Mouse (Mus musculus) neutrophil, adult 5-6 weeks (primary cell): ENCODE results near the gene Igf2bp3. TPM values are rescaled to one million over a fixed set of nuclear protein-coding genes. Genes with fewer than 3 reads are reported as not detected.
A peak's percentile ranks its signal among the peaks of the same experiment; 100 is the strongest.
"Not testable (repeated sequence)": the region's sequence is repeated elsewhere in the genome, so short reads cannot be mapped to it uniquely, and the experiment has no call there.

Source experiments
- ATAC-seq: fragments of 151-379, 151-347 bp; 2 replicates; pipeline ENCODE4 v1.8.0; 2017; ENCODE audit warnings: mild to moderate bottlenecking, moderate TSS enrichment; ENCODE audit not compliant: insufficient number of reproducible peaks, poor library complexity, low FRiP score, severe bottlenecking; ENCODE audit errors: extremely low read depth
- total RNA-seq: library from RNA; stranded (forward); fragments of 200-1000 nt; gene quantifications from 2 replicates; pipeline ENCODE4 v1.2.3, GENCODE M21; 2017

The Igf2bp3 gene
- total RNA-seq, result 0.35 and 0.74 TPM in 2 replicates

DNA sequence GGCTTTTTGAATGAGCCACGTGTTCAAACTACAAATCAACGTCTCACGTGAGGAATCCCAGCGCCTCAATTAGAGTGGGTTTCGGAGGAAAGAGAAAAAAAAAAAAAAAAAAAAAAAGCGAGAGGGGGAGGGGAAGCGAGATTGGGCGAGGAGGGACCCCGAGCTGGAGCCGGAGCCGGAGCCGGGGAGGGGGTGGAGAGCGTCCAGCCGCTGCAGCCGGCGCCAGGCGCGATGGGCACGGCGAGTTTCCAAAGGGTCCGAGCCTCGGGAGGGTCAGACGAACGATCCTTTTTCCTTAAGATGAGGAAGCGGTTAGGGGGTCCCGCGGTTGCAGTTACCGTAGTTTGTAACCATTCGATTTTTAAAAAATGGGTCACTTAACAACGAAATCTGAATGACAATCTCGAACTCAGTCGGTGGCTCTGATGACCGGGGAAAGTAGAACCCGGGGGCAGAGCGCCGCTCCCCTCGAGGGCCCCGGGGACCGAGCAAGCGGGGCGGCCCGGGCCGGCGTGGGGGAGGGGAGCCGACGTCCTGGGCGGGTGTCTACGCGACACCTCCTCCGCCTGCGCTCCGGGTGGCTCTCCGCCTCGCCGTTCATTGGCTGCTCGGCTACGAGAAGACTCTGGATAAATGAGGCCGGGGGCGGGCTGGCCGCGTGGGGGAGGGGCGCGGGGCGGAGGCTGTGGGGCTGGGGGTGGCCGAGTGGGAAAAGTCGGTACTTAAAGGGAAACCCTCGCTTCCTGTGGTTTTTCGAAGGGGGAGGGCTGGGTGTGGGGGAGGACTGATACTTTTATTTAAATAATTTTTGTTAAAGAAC lies at the start of gene Igf2bp3:
Gene Igf2bp3 (minus strand): TSS at position 30 of the 820 bp plus-strand sequence.
- no peak for ATAC-seq

DNA sequence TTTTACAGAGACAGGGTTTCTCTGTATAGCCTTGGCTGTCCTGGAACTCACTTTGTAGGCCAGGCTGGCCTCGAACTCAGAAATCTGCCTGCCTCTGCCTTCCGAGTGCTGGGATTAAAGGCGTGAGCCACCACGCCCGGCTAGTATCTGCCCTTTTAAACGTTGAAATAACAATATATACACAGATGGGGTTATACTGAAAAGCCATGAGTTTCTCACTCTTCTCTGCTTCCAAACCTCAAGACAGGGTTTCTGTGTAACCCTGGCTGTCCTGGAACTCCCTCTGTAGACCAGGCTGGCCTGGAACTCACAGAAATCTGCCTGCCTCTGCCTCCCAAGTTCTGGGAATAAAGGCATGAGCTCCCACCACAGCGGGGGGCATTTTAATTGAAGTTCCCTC lies 49.7 kb upstream of the Igf2bp3 start:
- not testable (repeated sequence) for ATAC-seq

DNA sequence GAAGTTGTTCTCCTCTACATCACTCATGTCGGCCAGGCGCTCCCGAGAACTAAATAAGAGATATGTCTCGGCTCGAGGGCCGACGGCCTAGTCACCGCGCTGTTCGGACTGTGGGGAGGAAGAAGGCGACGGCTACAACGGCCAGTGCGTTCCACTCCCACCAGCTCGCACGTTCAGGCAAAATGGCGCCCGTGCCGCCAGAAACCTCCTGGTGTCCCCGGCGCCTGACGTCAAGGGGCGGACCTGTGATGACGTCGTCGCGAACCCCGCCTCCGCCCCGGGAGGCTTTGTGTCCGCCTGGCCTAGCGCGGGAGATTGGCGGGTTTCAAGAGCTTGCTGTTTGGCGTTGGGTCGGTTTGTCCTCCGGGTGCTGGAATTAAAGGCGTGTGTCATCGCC lies 49.1 kb upstream of the Igf2bp3 start, which contains the start of gene Tra2a:
Gene Tra2a (minus strand): TSS at position 187 of the 397 bp plus-strand sequence.
- peak; percentile 97 for ATAC-seq

DNA sequence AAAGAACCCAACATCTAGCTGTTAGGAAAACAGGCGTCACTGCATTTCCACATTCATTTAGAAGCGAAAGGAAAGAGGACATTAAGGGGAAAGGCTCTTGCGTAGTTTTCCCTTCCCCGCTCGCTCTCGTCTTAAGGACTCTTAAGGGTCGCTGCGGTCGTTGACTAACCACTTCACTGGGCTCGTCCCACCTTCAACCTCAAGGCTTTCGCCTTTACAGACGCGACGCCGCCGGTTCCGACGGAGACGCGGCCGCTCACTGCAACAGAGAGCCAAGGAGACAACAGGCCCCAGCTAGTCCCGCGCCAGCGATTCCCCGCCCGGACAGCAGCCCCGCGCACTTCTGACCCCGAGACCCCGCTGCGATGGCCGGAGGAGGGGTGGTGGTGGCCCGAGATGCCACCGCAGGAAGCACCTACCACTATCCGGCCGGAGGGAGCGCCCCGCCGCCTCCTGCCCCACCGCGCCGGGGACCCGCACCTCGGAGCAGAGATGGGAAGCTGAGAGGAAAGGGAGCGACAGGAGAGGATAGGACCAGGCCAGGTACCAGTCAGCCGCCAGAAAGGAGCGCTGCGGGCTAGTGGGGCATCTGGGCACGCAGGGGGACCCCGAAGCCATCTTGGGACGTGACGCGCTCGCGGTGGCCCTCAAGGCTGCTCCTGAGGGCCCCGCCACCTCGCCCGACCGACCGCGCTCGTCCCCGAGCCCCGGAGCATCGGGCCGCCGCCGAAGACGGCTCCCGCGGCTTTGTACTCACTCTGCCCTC lies 48.5 kb upstream of the Igf2bp3 start:
- peak; percentile 14 for ATAC-seq

DNA sequence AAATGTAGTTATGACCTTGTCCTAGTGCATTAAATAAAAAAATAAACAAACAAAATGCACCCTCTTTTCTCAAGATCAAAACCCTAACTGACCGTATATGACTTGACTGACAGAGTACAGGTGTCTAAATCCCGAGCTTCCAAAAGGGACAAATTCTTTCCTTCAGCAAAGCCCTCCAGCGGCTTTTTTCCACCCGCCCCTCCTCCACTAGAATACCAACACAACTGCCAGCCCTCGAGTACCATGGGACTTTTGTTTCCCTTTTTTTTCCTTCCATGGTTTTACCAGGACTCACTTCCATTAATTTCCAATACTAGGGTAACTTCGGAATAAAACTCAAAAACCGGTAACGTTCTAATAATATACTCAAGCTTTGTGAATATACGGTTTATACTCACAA lies 47.7 kb upstream of the Igf2bp3 start:
- ATAC-seq, result no peak

DNA sequence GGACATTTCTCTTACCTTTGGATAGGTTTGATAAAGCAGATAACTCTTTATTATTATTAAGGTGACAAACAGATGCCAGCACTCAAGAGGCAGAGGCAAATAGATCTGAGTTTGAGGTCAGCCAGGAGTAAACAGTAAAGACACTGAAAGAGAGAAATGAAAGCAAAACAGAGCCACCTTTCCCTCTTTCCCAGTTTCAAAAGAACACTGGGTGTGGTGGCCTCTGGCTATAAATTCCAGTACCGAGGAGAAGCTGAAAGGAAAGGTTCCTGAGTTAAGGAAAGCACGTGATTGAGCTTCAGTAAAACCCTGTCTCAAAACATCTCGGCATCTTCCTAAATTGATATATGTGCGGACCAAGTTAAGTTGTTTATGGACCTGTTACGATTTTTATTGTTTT lies 45.0 kb upstream of the Igf2bp3 start:
- ATAC-seq, result no peak

DNA sequence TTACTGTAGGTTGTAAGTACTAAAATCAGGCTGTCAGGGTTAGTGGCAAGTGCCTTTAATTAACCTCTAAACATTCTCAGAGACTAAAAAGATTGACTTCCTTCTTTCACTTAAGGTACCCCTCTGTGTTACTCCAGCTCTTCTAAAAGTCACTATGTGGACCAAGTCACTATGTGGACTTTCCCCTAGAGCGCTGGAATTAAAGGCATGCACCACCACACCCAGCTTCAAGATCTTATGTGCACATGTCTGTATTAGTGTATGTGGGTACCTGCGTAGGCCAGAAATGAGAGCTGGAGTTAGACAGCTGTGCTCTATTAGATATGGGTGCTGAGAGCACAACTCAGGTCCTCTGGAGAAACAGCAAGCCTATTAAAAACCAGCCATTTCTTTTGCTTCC lies 43.1 kb upstream of the Igf2bp3 start:
- ATAC-seq, result no peak

DNA sequence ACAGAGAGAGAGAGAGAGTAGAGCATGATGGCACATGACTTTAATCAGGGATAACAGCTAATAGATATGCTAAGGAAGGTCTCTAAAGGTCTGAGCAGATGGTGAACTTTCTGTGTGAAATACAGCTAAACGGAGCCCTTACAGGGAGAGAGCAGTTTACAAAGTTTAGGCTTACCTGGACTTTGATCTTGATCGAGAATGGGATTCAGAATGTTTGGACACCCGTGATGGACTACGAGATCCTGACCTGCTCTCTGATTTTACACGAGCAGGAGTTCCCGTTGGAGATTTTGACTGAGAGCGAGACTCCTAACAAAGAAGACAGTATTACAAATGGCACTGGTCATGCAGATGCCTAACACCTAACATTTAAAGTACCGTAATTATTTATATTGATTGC lies 37.5 kb upstream of the Igf2bp3 start:
- no peak for ATAC-seq

DNA sequence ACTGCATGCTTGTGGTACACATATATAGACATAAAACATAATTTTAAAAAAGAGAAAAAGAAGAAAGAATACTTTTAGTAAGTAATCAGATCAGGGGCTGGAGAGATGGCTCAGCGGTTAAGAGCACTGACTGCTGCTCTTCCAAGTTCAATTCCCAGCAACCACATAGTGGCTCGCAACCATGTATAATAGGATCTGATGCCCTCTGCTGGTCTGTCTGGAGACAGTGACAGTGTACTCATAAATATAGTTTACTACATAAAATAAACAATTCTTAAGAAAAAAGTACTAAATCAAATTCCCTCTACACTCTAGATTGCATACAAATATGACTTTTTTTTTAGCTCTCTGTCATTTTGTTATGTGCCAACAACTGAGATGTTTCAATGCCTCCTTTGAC lies 36.4 kb upstream of the Igf2bp3 start:
- no peak for ATAC-seq

DNA sequence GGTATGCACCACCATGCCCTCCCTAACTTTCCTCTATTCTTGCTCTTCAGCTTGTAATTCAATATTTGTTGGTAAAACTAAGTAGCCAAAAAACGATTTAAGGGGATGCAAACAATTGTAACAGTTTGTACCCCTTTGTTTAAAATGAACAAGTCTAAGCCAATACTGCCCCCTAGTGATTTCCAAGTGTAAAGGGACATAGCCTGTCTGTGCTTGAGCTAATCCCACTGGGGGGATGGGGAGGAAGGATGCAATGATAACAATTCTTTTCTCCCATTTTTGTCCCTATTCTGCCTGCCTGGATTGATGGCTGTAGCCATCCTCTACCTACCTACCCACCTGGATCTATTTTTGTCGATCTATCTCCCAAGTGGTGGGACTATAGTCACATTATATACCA lies 32.5 kb upstream of the Igf2bp3 start:
- no peak for ATAC-seq

DNA sequence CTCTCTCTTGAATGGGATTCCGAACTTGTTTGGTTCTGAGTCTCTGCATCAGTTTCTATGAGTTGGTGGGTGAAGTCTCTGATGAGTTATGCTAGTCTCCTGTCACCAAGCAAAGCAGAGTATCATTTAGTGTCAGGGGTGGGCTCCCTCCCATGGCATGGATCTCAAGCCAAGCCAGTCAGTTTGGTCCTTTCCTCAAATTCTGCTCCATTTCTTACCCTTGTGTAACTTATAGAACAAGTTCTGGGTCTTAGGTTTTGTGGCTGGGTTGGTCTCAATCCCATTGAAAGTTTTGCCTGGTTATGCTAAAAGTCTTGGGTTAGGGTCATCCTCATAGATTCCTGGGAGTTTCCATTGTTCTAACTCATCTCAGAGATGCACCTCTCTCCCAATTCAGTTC lies 27.6 kb upstream of the Igf2bp3 start:
- ATAC-seq, result no peak

DNA sequence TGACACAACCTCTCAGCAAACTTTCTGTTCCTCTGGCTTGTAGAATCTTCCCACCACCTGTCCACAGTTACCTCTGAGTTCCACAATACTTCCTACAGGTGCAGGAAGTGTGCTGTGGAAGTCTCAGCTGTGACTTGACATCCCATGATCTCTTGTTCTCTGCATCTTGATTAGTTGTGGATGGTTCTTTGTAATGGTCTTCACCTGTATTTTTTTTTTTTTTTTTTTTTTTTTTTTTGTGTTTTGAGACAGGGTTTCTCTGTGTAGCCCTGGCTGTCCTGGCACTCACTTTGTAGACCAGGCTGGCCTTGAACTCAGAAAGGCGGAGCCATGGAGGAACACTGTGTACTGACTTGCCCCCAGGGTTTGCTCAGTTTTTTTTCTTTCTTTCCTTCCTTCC lies 26.8 kb upstream of the Igf2bp3 start:
- no peak for ATAC-seq

DNA sequence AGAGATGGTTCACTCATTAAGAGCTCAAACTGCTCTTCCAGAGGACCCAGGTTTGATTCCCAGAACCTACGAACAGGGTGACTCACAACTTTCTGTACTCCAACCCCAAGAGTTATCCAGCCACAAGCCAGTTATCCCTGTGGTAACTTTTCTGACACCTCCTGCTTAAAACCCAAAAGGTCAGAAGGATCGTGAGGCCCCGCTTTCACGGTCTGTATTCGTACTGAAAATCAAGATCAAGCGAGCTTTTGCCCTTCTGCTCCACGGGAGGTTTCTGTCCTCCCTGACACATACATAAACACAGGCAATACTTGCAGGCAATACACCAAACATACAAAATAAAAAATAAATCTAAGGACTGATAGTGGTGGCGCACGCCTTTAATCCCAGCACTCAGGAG lies 21.6 kb upstream of the Igf2bp3 start:
- ATAC-seq, result peak; percentile 99

DNA sequence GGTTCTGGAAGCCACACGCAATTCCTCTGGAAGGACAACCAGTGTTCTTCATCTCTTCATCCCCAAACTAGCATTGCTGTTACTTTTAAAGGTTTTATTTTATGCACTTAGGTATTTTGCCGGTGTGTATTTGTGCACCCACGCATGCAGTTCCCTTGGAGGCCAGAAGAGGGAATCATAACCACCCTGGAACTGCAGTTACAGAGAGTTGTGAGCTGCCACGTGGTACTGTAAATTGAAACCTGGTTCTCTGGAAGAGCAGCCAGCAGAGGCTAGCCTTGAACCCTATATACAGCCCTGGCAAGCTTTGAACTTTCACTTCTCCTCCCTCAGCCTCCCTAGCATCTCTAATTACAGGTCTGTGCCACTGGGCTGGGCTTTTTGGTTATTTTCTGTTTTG lies 18.6 kb upstream of the Igf2bp3 start:
- ATAC-seq, result no peak

DNA sequence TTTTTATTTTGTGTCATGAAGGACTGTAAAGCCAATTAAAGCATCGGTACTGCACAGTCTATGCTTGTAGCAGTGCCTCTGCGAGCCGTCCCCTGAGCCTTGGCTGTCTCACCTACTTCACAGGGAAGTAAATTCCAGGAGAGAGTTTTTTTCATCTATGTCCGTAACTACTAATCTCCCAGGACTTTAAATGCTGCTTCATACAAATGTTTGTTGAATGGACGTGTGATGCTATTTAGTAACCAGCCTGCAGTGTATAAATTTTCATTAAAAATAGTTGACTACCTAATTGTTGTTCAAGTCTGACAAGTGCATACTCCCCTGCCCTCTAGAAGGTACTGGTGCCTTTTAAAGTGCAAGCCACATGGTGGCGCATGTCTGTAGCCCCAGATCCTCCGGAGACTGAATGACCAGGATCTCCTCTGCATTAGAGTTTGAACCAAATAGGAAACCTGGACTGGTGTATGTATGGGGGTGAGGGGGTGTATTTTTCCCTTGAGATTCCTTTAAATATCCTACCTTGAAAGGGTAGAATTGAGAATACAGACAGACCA lies 13.4 kb upstream of the Igf2bp3 start:
- ATAC-seq, result 0 out of 2 replicates have a peak, but pooled peaks have one; percentile 33

DNA sequence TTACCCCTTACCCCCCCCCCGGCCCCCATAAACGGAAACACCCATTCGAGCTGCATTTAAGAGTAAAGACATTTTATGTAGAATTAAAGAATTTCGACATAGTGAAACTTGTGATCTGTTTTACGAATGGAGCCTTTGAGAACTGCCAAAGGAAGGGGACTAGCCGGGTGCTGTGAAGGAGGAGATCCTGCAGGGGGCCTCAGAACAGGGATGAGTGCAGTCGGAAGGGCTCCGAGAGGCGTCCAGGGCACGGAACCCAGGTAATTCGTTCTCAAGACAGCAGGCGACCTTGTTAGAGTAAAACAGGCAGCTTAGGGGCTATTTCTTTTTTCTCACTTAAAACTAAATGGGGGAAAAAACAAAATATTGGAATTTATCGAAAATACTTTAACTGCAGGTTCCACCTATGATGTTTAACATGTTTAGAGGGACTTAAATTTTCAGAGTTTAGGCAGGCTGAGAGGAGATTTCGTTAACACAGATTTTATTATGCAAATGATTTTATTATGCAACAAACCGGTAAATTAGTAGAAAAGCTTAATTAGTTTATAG lies 12.5 kb upstream of the Igf2bp3 start:
- ATAC-seq, result peak; percentile 69; the same call in 1 of the 2 replicates

DNA sequence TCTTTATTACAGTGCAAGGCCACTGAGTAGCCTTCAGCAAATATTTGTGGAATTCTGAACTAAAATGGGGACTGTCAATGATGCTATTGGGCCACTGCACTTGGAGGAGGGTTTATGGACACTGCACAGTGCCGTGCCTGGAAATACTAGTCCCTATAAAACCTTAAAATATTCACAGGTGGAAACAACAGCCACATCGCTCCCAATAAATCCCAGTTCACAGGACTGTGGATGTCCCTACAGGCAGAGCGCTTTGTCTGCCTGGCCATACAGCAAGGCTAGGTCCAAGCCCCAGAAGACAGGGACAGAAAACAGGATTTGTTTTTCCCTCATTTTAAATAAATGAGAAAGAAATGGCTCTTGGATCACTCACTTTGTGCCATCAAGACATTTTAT lies 11.0 kb upstream of the Igf2bp3 start:
- no peak for ATAC-seq

DNA sequence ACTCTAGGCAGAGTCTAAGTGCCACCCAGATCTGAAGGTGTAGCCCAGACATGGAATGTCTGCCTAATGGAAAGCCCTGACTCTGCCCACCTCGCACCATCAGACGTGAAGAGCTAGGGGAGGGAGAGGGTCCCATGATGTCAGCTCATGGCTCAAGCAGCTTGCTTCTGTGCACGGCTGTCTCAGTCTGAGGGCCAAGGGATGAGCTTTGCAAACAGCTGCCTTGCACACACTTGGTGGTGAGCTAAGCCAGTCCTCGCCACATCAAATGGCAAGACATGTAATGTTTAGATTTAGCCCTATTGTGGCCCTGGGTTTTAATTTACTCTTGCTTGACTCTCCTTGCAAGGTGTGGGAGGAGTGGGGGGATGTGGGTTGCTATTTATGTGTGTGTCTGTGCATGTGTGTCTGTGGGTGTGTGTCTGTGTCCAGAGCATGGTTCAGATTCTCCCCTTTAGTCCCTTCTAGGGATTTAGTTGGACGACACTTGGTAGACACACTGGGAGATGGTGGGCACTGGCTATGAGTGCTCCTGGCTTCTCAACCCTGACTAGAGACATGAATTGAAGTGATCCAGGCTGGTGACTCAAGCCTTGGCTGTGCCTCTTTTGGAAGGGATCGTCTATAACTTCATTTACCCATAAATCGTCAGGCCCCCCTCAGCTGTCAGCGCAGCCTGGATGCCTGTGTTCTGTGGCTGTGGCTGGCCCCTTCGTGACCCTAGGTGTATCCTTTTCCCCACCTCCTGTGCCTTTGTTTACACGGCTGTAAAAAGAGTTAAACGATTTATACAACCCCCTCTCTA lies 10.4 kb upstream of the Igf2bp3 start:
- ATAC-seq, result no peak

DNA sequence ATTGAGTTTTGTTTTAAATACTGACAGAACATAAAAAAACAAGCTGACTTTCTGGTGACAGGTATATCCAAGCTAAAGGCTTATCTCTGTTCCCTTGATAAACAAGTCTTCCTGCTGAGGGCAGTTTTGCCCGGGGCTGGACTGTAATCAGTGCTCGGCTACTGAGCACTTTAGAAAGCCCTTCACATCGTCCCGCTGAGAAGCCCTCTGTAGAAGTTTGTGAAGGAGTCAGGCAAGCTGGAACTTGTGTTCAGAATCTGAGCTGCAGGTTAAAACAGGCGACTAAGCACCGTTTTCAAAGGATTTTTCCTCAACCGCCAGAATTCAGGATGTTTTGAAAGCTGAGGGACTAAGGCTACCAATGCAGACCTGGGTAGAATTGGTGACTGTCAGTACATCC lies 7.1 kb upstream of the Igf2bp3 start:
- no peak for ATAC-seq
